Mouse (Mus musculus) thymus, adult 18-20 months (tissue): ENCODE data around the gene Gm5615.

Experiments
- DNase-seq, 2 experiments: peaks; one replicate each; pipeline ENCODE4 v3.0.0; 2022; ENCODE audit warnings: mixed read lengths in 2 of 2

Gm5615 gene

DNA sequence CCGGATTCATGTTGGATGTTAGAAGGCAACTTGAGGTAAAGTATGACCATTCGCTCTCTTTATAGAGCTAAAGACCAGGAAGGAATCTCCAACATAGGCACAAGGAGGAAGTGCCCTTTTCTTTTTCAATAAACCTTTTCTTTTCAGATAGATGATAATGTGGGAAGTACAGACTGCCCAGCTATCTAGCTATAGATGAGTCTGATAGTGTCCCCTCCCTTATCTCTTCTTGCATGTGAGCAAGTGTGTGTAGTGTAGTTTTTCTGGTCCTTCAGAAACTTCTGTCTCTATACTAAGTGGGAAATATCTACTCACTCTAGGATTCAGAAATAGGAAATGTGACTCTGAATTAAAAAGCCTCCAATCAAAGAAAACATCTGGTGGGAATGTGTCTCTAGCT lies at the start of gene Gm5615:
Gene Gm5615, minus strand, starts transcription at position 101 of the 400 bp plus-strand sequence.
- no peak for DNase-seq

DNA sequence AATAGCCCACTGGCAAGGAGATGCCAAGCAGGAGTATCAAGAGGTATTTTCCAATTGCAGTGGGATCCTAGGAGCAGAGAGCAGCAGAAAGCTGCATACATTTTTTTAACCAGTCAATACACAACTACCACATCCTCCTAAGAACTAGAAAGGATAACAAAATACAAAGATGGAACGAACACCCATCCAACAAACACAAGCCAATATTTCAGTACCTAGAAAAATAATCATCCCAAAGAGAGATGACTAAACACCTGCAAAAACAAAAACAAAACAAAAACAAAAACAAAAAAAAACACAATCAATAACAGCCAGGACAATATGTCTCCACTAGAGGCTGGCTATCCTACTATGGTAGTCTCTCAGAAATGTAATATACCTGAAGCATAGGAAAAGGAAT lies 40.8 kb upstream of the Gm5615 start, which contains the start of gene Gm17689:
Gene Gm17689, minus strand, starts transcription at position 101 of the 400 bp plus-strand sequence.
- DNase-seq: no peak

DNA sequence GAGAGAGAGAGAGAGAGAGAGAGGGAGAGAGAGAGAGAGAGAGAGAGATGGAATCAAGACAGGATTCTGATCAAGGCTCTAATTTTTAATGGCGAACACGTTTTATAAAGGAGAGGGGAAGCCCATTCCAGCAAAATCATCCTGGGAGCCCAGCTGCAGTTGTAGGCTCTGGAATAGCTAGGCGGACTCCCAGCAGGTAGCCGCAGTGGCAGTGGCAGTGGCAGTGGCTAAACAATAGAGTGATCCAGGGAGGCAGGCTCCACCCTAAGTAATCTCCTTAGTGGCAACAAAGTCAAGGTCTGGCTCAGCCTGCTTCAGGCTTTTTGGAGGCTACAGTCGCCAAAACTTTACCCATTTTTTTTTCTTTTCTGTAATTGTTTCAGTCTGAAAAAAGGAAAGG lies 37.6 kb downstream of the Gm5615 start:
- no peak for DNase-seq

DNA sequence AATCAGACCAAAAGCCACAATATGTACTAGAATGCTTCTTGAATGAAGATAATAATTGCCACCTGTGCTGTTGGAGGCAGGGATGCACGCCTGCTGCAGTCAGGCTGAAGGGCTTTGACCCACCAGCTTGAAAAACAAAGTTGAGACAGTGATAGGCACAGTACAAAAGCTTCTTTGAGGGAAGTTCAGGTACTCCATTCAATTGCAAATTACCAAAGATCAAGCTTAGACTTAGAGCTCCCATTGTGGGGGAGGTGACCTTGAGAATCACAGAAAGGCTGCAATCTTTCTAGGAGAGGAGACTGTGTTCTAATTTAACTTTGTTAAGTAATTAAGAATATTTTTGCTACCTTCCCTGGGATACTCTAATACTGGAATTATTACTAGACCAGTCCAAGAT lies 45.9 kb downstream of the Gm5615 start:
- DNase-seq: no peak

DNA sequence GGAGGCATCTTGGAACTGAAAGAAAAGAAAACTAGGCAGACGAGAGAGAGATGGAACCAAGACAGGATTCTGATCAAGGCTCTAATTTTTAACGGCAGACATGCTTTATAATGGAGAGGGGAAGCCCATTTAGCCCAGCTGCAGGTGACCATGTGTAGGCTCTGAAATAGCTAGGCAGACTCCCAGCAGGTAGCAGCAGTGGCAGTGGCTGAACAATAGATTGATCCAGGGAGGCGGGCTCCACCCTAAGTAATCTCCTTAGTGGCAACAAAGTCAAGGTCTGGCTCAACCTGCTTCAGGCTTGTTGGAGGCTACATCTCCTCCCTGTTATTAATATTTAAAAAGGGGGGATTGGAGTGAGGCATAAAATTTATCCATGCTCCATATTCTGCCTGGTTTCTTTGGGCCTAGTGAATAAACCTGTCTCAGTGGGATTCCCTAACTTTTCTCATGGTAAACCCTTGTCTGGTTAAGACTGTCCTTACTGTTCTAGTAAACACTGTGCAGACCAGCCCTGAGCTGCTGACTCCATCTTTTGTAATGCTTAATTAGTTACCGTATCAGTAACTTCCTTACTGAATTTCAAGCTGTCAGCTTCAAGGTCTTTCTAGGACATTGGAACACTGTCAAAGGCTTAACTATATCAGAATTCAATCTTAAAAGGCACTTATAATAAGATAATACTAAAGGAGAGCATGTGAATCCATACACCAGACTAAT lies 47.1 kb downstream of the Gm5615 start:
- no peak for DNase-seq
